Mouse (Mus musculus) retina, postnatal 7 days (tissue): ENCODE measurements around the gene Syne1.
A peak's percentile ranks its signal among the peaks of the same experiment; 100 is the strongest.

Experiments used
- DNase-seq: peaks from one replicate; pipeline ENCODE4 v3.0.0-alpha.2; 2012; ENCODE audit warnings: low read depth, low spot score

Syne1 gene

GRCm38 (mm10) chr10:5203837-5204236, 347.4 kb downstream of the Syne1 start:
- DNase-seq = no peak

- no peak for DNase-seq
These were observed 353.9 kb downstream of the Syne1 start for GRCm38 (mm10) chr10:5197356-5197755.

GRCm38 (mm10) chr10:5196267-5196666, 355.0 kb downstream of the Syne1 start:
- no peak for DNase-seq

DNA sequence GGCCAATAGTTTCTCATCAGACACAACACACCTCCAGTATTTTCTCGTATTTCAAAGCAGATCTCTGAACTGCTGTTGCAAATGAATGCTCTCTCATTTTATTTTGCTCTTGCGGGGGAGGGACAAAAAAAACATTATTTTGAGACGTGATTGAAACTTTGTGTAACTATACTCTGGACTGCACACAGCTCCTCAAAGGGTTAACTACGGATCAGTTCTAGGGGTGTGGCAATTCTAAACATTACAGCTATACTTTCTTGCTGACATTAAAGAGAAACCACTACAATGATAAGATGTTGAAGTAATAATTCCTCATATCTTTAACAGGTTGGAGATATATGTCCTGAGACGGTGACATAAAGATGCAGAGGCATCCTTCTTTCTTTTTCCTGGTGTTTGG, 356.0 kb downstream of the Syne1 start:
- DNase-seq = no peak

GRCm38 (mm10) chr10:5194671-5195234, 356.5 kb downstream of the Syne1 start:
- peak; percentile 30 for DNase-seq

GRCm38 (mm10) chr10:5194081-5194670, 357.1 kb downstream of the Syne1 start:
- no peak for DNase-seq

DNA sequence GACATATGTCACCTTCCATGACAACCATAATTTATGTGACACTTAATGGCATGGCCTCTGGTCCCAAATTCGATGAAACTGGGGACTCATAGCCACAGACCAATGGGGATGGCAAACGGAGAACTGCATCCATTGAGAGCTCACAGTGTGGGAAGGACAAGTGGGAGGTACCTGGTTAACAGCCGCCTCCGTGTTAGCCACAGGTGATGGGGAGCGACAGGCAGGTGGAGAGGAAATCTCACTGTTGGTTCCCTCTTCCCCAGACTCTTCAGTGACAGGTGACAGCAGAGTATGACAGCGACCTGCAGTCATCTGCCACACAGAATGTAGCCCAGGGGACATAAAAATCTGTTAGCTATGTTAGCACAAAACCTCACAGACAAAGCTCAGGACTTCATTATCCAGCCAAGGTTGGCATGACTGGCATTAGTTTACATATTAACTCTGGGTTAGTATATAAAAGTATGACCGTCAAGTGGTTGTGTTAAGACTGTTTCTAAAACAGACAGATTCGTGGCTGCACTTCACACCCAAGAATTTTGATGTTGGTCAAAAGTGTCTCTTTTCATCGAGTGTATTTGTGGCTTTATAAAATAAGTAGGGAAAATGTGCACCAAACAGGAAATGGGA, 358.3 kb downstream of the Syne1 start:
- DNase-seq = no peak

- no peak for DNase-seq
These were observed 360.5 kb downstream of the Syne1 start for GRCm38 (mm10) chr10:5190756-5191155.

- no peak for DNase-seq
These were observed 362.4 kb downstream of the Syne1 start for GRCm38 (mm10) chr10:5188890-5189289.

DNA sequence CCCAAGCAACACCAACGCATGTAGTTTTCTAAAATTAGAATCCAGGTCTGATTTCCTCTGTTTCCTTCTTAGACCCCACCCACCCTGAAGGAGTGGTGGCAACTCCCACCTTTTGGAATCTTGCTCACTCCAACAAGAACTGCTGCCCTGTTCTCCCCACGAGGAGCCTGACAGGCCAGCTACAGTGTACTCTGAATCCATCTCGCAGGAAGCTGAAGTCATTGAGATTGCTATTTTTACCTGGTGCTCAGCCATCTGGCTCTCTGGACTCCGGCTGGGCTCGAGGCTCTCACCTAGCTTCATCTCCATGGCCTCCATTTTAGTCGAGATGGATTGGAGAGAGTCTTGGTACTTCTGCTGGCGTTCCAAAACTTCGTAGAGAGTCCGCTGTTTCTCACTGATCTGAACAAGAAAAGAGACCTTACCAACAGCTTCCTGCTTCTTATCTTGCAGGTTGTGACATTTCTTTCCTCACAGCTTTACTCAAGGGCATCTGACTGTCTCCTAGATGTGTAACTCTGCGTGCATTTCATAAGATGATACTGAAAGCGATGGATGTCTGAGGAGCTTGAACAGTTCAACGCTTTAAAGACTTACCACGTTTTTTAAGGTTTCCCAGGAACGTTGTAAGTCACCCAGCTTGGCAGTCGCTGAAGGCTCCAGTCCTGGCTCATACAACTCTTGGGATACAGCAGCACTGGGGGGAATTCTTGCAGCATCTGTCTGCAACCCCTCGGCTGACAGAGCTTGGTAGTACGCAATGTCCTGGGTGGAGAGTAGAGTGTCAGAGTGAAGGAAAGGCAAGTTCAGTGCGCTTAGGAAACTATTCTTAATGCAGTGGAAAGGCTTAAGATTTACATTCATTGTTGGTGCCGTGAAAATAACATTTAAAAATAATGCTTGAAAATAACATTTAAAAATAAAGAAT, 365.9 kb downstream of the Syne1 start:
- DNase-seq = no peak

GRCm38 (mm10) chr10:5181771-5182176, 369.5 kb downstream of the Syne1 start:
- no peak for DNase-seq

GRCm38 (mm10) chr10:5179891-5180290, 371.4 kb downstream of the Syne1 start:
- DNase-seq = no peak

- no peak for DNase-seq
These were observed 373.8 kb downstream of the Syne1 start for GRCm38 (mm10) chr10:5177446-5178015.

DNA sequence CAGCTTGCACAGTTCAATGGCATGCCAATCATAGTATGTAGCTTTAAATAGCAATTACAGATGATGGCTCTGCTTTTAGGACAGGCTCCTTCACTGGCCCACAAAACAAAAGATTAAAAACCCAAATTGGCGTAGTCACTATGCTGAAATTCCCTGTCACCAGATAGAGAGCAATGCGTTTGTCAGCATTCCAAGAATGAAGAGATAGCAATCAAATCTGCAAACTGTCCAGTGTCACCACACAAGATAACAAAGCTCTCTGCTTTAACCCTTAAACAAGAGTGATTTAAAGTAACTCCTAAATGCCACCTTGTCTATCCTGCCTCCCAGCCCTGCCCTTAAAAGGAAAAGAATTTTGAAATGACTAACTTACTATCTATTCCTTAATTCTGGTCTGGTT, 374.9 kb downstream of the Syne1 start:
- DNase-seq = no peak

DNA sequence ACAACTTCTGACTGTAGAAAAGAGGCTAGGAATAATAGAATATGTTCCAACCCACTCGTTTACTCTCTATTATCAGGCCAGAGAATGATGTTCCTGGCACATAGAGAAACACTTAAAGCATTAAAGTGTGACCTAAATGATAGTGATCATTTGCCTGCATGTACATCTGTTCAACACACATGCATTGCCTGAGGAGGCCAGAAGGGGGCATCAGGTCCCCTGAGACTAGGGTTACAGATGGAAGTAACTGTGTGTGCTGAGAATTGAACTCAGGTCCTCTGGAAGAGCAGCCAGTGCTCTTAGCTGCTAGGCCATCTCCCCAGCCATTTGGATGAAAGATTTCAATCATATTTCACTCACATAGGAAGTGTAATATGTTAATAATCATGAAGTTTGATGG, 380.9 kb downstream of the Syne1 start:
- DNase-seq = no peak

DNA sequence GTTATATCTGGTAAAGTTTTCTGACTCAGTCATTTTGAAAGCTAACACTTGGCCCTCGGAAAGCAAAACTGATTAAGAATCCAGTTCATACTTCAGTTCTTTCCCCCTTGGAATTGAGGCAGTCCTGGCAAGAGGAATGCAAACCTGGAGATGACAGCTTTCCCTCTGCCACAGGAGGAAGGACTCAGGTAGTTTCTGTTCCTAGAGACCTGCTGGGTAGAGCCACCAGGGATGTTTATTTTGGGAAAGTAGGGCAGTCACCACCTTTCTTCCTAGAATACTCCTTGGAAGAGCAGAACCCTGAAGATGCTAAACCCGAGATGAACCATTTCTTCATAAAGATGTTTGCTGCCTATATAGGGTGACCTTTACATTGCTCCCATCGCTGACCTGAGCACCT, 383.8 kb downstream of the Syne1 start:
- DNase-seq = no peak

- DNase-seq = no peak
These were observed 385.8 kb downstream of the Syne1 start for GRCm38 (mm10) chr10:5165439-5165838.

- DNase-seq = no peak
These were observed 387.5 kb downstream of the Syne1 start for GRCm38 (mm10) chr10:5163770-5164169.

GRCm38 (mm10) chr10:5163286-5163685, 388.0 kb downstream of the Syne1 start:
- no peak for DNase-seq

DNA sequence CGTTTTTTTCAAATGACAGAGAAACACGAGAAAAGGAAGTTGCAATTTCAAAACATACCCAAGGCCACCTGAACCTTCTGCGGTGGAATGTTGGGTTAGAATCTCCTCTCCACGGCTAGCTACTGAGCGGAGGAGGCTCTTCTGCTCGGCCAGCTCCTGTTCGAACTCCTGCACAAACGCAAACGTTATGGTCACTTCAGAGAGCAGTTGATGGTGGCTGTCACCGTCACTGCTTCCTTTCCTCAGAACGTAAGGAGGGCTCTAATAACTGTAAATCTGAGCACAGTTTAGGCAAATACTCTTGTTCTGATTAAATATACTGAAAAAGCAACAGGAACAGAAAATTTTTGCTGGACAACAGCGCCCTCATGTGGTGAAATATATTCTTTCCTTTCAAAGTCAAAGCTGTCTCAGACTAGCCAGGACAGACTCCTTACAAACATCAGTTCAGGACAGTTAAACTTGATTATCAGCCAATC, 389.8 kb downstream of the Syne1 start:
- DNase-seq = peak; percentile 37

DNA sequence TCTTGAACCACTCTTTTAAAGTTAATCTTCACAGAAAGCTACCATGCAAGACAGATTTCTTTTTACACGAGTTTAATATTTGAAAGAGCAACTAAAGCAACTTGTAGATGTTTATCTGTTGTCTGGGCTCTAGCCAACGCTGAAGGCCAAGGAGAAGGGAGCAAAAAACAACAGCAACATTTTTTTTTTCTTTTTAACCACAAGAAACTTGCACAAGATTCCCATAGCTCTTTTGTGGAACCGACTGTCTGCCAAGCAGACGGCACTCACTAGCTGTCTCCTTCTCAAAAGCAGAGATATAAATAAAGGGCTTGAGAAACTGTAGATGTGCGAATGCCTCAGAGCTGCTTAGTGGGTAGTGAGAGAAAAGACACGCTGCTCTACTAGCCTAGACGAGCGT, 391.6 kb downstream of the Syne1 start:
- DNase-seq = no peak

GRCm38 (mm10) chr10:5153047-5153446, 398.2 kb downstream of the Syne1 start:
- DNase-seq = no peak
